Mouse (Mus musculus) heart, adult 8-10 months (tissue): ENCODE results near the gene Bola3. TPM values are rescaled to one million over a fixed set of nuclear protein-coding genes. Genes with fewer than 3 reads are reported as not detected.
A peak's percentile ranks its signal among the peaks of the same experiment; 100 is the strongest.

Source experiments
- DNase-seq: peaks from one replicate; pipeline ENCODE4 v3.0.0; 2022; ENCODE audit warnings: low spot score
- total RNA-seq, 4 experiments: library from RNA; stranded (reverse); gene quantifications; 2 replicates each; pipeline ENCODE4 v1.2.4; 2022

The Bola3 gene
- total RNA-seq, 4 experiments from 2014 or later = 295 to 417 (median 378) TPM

- DNase-seq = no peak
These were observed 1.0 kb upstream of the Bola3 start for GRCm38 (mm10) chr6:83347916-83348315.

- DNase-seq = peak; percentile 87
These were observed 469 bp downstream of the Bola3 start for GRCm38 (mm10) chr6:83349274-83349958.

GRCm38 (mm10) chr6:83350172-83350571 lies 1.2 kb downstream of the Bola3 start:
- no peak for DNase-seq

GRCm38 (mm10) chr6:83350851-83351405 lies 2.0 kb downstream of the Bola3 start:
- no peak for DNase-seq

GRCm38 (mm10) chr6:83351490-83352160 lies 2.7 kb downstream of the Bola3 start:
- DNase-seq = no peak

GRCm38 (mm10) chr6:83352666-83353410 lies 3.9 kb downstream of the Bola3 start:
- no peak for DNase-seq

- no peak for DNase-seq
These were observed 6.2 kb downstream of the Bola3 start for GRCm38 (mm10) chr6:83354856-83355781.

GRCm38 (mm10) chr6:83356569-83357138 lies 7.7 kb downstream of the Bola3 start:
- peak; percentile 83 for DNase-seq

GRCm38 (mm10) chr6:83357436-83357835 lies 8.5 kb downstream of the Bola3 start:
- DNase-seq = no peak

GRCm38 (mm10) chr6:83361523-83362248 lies 12.7 kb downstream of the Bola3 start:
- DNase-seq = no peak

- DNase-seq = no peak
These were observed 14.1 kb downstream of the Bola3 start for GRCm38 (mm10) chr6:83363075-83363474.

GRCm38 (mm10) chr6:83370316-83370965 lies 21.5 kb downstream of the Bola3 start:
- DNase-seq = no peak

GRCm38 (mm10) chr6:83371350-83371749 lies 22.4 kb downstream of the Bola3 start:
- no peak for DNase-seq

GRCm38 (mm10) chr6:83373704-83374300 lies 24.9 kb downstream of the Bola3 start:
- DNase-seq = peak; percentile 24

- DNase-seq = peak; percentile 49
These were observed 32.9 kb downstream of the Bola3 start for GRCm38 (mm10) chr6:83381510-83382491.

GRCm38 (mm10) chr6:83385569-83386090 lies 36.7 kb downstream of the Bola3 start:
- DNase-seq = no peak

GRCm38 (mm10) chr6:83392166-83392780 lies 43.3 kb downstream of the Bola3 start:
- no peak for DNase-seq
